Mouse (Mus musculus): ENCODE measurements around the gene Gm4631. TPM values are rescaled to one million over a fixed set of nuclear protein-coding genes. Genes with fewer than 3 reads are reported as not detected.
"Not testable (repeated sequence)": the region's sequence is repeated elsewhere in the genome, so short reads cannot be mapped to it uniquely, and the experiment has no call there.

Gm4631 gene
- 63.1 and 70.8 TPM in 2 replicates for polyA plus RNA-seq (2011; ENCODE audit: insufficient read depth, insufficient read length, low read depth, missing spikeins)

DNA sequence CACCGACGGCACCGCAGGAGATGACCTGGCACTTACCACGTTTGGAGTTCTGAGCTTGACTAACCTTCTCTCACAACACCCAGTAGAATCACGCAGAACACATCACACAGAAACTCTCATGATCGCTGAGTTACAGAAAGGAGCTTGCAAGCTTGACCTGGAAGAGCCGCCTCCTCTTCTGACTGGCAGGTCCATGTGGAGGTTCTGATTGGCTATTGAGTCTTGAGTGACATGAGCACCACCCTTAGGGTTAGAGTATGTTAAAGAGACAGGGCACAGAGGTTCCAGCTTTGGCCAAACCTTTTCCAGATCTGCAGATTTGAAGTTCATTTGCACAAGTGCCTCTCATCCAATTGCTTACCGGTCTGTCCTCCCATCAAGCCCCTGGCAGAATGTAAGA is at the start of gene Gm4631:
Gm4631 (minus strand) TSS at position 101 of the 400 bp plus-strand sequence.
- H3K27me3 ChIP-seq (ENCODE audit: control insufficient read depth, insufficient read depth, low read length, poor library complexity, severe bottlenecking); H3K4me3 ChIP-seq (ENCODE audit: low read depth, low read length); H3K9ac ChIP-seq (ENCODE audit: low read depth, poor library complexity, severe bottlenecking); H3K36me3 ChIP-seq (ENCODE audit: control insufficient read depth, insufficient read depth, low read length, poor library complexity, severe bottlenecking); H3K4me1 ChIP-seq (ENCODE audit: control insufficient read depth, insufficient read depth, low read length); H3K27ac ChIP-seq (ENCODE audit: insufficient read depth, low read length); H3K9me3 ChIP-seq (replicated peaks; ENCODE audit: control insufficient read depth, insufficient read depth, low read length, poor library complexity, severe bottlenecking): not testable (repeated sequence)

DNA sequence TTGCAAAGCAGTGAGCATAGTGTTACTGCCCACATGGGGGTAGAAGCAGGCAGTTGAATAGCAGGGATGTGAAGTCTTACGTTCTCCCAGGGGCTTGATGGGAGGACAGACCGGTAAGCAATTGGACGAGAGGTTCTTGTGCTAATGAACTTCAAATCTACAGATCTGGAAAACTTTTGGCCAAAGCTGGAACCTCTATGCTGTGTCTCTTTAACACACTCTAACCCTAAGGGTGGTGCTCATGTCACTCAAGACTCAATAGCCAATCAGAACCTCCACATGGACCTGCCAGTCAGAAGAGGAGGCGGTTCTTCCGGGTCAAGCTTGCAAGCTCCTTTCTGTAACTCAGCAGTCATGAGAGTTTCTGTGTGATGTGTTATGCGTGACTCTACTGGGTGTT is 34.1 kb upstream of the Gm4631 start, which contains the start of gene Zfp968:
Zfp968 (plus strand) TSS at position 301 of the 400 bp plus-strand sequence.
- not testable (repeated sequence) for H3K27me3 ChIP-seq (ENCODE audit: control insufficient read depth, insufficient read depth, low read length, poor library complexity, severe bottlenecking); H3K27ac ChIP-seq (ENCODE audit: insufficient read depth, low read length); H3K4me1 ChIP-seq (ENCODE audit: control insufficient read depth, insufficient read depth, low read length); H3K9me3 ChIP-seq (replicated peaks; ENCODE audit: control insufficient read depth, insufficient read depth, low read length, poor library complexity, severe bottlenecking); H3K4me3 ChIP-seq (ENCODE audit: low read depth, low read length); H3K36me3 ChIP-seq (ENCODE audit: control insufficient read depth, insufficient read depth, low read length, poor library complexity, severe bottlenecking); H3K9ac ChIP-seq (ENCODE audit: low read depth, poor library complexity, severe bottlenecking)

- H3K4me3 ChIP-seq (ENCODE audit: low read depth, low read length); H3K27ac ChIP-seq (ENCODE audit: insufficient read depth, low read length); H3K9me3 ChIP-seq (replicated peaks; ENCODE audit: control insufficient read depth, insufficient read depth, low read length, poor library complexity, severe bottlenecking); H3K27me3 ChIP-seq (ENCODE audit: control insufficient read depth, insufficient read depth, low read length, poor library complexity, severe bottlenecking); H3K36me3 ChIP-seq (ENCODE audit: control insufficient read depth, insufficient read depth, low read length, poor library complexity, severe bottlenecking); H3K9ac ChIP-seq (ENCODE audit: low read depth, poor library complexity, severe bottlenecking); H3K4me1 ChIP-seq (ENCODE audit: control insufficient read depth, insufficient read depth, low read length): not testable (repeated sequence)
Measured at GRCm38 (mm10) chr2:175274825-175275224, 63.2 kb downstream of the Gm4631 start, which contains the start of gene Gm14440. Gene Gm14440, plus strand, starts transcription at chr2:175275125.

Other genes with a start within 250 kb of the Gm4631 start
- 43.8 and 57.4 TPM in 2 replicates for gene Gm14399, start 196.2 kb downstream of the Gm4631 start, polyA plus RNA-seq (2011; ENCODE audit: insufficient read depth, insufficient read length, low read depth, missing spikeins)
- 8.1 and 9.3 TPM in 2 replicates for gene Gm14443, start 162.3 kb downstream of the Gm4631 start, polyA plus RNA-seq (2011; ENCODE audit: insufficient read depth, insufficient read length, low read depth, missing spikeins)
- 29.2 and 33.9 TPM in 2 replicates for gene Gm14391, start 131.3 kb downstream of the Gm4631 start, polyA plus RNA-seq (2011; ENCODE audit: insufficient read depth, insufficient read length, low read depth, missing spikeins)
- 6.8 and 8.8 TPM in 2 replicates for gene Gm14440, start 63.1 kb downstream of the Gm4631 start, polyA plus RNA-seq (2011; ENCODE audit: insufficient read depth, insufficient read length, low read depth, missing spikeins)
- 4.4 and 5.6 TPM in 2 replicates for gene Zfp968, start 34.2 kb upstream of the Gm4631 start, polyA plus RNA-seq (2011; ENCODE audit: insufficient read depth, insufficient read length, low read depth, missing spikeins)
- 0.94 TPM in 1 of 2 replicates, not detected in the other for gene Gm4724, start 97.6 kb upstream of the Gm4631 start, polyA plus RNA-seq (2011; ENCODE audit: insufficient read depth, insufficient read length, low read depth, missing spikeins)
- gene Zfp965, start 131.8 kb upstream of the Gm4631 start, polyA plus RNA-seq (2011; ENCODE audit: insufficient read depth, insufficient read length, low read depth, missing spikeins), result 3.7 and 4.5 TPM in 2 replicates